Mouse (Mus musculus): ENCODE measurements around the gene Chp2.
"Not testable (repeated sequence)": the region's sequence is repeated elsewhere in the genome, so short reads cannot be mapped to it uniquely, and the experiment has no call there.

The Chp2 gene

GRCm38 (mm10) chr7:122242744-122243143 is 23.4 kb downstream of the Chp2 start:
- not testable (repeated sequence) for DNase-seq (ENCODE audit: low spot score in 2 of 2)

DNA sequence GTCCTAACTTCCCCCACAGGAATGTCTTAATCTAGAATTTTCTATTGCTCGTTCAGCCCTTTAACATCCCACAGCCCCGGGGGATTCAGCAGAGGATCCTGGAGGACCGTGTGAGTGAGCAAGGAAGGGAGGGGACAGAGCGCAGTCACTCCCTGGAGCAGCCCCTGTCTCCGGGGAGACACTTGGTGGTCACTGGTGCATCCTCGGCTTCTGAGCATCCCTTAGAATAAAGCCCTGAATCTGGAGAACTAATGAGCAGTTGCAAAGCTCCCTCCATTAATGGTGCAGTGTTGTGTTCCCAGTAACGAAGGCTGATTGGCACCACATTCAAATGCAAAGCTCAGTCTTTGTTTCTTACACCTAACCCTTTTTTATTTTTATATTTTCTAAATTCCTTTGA is 24.9 kb downstream of the Chp2 start:
- DNase-seq (ENCODE audit: low spot score in 2 of 2), result no peak

DNA sequence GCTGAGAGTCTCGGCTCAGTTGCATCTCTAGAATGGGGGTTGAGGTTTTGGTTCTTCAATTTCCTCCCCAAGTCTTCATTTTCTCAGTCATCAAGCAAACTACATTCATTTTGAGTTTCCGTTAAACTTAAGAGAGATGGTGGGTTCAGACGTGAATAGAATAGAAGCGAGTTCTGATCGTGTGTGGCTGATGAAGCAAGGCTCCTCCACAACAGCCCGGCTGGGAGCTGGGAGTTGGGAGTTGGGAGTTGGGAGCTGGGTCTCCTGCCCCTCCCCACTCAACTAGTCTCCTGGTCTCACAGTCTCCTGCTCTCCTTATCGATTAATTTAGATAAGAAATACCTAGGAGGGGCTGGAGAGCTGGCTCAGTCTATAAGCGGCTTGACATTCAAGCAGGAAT is 25.3 kb downstream of the Chp2 start:
- no peak for DNase-seq (ENCODE audit: low spot score in 2 of 2)

GRCm38 (mm10) chr7:122245976-122246375 is 26.7 kb downstream of the Chp2 start:
- DNase-seq (ENCODE audit: low spot score in 2 of 2), result no peak

- DNase-seq (ENCODE audit: low spot score in 2 of 2), result no peak
Observed at GRCm38 (mm10) chr7:122247254-122247864, 28.1 kb downstream of the Chp2 start.

DNA sequence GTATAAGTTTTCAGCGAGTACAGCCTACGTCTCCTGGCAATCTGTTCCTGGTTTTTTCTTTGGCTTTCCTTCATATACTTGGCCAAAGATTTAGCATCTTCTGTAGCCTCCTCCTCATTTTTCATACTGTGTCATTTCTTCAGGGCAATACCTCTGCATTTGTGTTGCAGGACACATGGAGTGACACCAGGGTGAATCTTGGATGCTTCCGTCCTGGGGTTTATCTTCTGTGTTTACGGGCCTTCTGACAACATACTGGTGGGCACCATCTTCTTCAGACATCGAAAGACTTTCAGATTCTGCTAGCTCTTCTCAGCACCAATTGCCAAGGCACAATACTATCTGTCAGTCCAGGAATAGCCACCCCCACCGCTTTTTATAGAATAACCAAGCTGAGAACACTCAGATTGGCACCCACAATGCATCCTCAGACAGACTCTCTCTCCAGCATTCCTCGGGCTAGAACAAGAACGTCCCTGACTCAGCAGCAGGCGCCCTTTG is 30.1 kb downstream of the Chp2 start:
- no peak for DNase-seq (ENCODE audit: low spot score in 2 of 2)

- peak; percentile 67 to 89 for DNase-seq (ENCODE audit: low spot score in 2 of 2)
Observed at GRCm38 (mm10) chr7:122251197-122252011, 32.1 kb downstream of the Chp2 start.

DNA sequence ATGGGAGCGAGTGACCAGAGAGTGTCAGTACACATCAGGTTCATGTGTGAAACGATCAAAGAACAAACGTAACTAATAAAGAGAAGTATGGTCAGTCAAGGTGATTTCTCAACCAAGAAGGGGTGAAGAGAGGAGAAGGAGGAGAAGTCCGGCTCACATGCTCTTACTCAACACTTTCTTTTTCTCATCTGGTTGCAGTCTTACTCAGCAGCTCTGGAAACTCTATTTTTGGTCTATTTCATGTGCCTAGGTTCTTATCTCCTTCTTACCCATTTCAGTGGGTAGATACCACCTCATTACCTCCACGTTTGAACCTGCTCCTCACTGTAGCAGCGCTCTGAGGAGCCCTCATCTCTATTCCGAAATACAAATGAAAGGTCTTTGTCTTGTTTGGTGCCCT is 37.4 kb downstream of the Chp2 start:
- no peak for DNase-seq (ENCODE audit: low spot score in 2 of 2)

GRCm38 (mm10) chr7:122258521-122258920 is 39.2 kb downstream of the Chp2 start:
- DNase-seq (ENCODE audit: low spot score in 2 of 2), result no peak

DNA sequence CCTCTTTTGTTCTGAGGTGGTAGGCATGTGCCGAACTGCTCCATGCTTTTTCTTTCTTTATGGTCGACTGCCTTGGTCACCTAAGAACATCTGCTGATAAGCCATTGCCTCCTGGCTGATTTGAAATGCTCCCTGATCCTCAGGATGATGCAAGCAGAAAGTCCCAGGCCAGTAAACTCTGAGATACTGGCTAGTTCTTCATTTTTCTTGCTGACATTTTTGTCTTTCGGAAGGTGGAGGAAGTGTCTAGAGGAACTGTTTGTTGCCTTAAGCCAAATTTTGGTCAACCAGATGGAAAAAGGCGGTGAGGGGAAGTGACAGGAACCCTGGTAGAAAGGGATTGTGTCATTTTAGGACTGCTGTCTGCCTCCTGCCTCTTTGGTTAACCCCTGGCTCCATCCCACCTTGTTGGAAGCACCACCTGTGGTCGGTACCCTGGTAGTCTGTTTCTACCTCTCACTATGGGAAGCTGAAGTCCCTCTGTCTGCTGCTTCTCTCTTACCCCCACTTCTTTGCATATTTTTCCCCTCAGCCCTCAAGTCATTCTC is 40.8 kb downstream of the Chp2 start:
- DNase-seq (ENCODE audit: low spot score in 2 of 2), result peak in 1 of 2 experiments; percentile 24

DNA sequence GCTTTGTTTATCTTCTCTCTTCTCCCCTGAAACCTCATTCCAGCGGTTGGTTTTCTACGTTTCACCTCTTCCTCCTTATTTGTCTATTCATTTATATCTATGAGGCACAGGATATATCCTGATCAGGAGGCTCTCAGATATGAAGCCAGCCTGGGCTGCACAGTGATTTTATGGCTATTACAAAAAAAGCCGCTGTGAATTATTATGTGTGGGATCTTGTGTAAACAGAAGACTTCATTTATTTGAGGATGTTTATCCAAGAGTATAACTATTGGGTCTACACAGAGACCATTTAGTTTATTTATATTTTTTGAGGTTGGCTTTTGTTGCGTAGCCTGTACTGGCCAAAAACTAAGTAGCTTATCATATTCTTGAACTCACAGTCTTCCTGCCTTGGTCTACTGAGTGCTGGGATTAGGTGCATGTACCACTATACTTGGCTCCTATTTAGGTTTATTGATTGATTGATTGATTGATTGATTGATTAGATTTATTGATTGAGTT is 49.7 kb downstream of the Chp2 start:
- no peak for DNase-seq (ENCODE audit: low spot score in 2 of 2)

DNA sequence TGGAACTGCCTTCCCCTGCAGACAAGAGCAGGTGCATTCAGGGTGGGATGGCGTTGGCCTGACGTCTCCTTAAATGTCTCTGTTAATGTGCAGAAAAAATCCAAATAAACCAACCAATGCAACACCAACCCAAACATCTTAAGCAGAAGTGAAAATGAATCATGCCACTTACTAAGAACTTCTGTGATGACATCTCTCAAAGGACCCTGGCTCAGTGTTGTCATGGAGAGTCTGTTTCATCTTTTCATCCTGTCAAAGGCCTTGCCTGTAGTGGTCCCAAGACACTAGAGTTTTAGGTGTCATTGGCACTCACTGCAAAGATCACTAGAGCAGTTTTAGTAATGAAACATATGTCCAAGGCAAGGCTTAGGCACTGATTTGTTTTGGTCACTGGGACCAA is 53.0 kb downstream of the Chp2 start:
- no peak for DNase-seq (ENCODE audit: low spot score in 2 of 2)
